Mouse (Mus musculus) kidney, adult 2 months (tissue): ENCODE results near the gene Cd86.

Experiments
- CTCF ChIP-seq: fragments of 200-500 bp; conservative IDR thresholded peaks from 2 replicates; pipeline ENCODE4 v1.5.1; 2011; ENCODE audit warnings: low read depth, mild to moderate bottlenecking, control low read depth, low read length, moderate library complexity, mixed read lengths; ENCODE audit not compliant: insufficient read depth, insufficient read length
- POLR2A ChIP-seq: fragments of 200-500 bp; IDR thresholded peaks from one replicate; pipeline ENCODE4 v1.6.1; 2011; ENCODE audit warnings: low read depth, low read length, control low read depth

DNA sequence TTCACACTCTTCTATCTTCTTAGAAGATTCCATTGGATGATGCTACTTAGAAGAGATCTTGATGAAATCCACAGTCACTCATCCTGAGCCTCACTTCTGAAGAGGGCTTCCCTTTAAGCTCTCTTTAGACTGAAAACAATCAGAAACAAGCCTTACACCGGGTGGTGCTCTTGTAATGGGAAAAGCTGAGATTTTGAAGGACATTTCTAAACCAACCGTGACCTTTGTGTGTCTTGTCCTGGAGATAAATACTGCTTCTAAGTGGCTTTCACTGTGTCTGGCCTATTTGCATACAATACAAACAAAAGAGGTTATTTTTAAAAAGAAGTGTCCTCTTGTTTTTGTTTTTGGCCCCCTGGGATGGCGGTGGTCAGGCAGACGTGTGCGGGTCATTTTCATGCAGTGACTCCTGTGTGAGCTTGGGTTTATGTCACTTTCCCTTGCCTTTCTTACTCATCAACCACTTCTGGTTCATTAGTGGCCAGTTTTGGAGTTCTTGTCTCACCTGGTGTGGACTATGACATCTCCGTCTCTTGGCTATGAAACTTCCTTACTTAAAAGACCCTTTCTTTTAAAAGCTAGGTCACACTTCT, 14.6 kb downstream of the Cd86 start:
- TF ChIP-seq CTCF: no peak
- TF ChIP-seq POLR2A: no peak
